Mouse (Mus musculus): Measurements from ENCODE around the gene Zfhx2. TPM values are rescaled to one million over a fixed set of nuclear protein-coding genes. Genes with fewer than 3 reads are reported as not detected.

Gene Zfhx2
- total and polyA plus RNA-seq, 3 experiments = 0.07 to 0.59 (median 0.30) TPM

- Histone ChIP-seq H3K9me3 (replicated peaks; ENCODE audit: low read length) (no peaks in the 10 kb centered on the region), H3K4me3 (replicated peaks in 1 of 3; ENCODE audit: low read depth in 2 of 3, low read length in 2 of 3, poor library complexity in 1 of 3) (no peak overlapping the region), H3K9ac (ENCODE audit: insufficient read depth, low read depth) (no peak overlapping the region), H3K27me3 (replicated peaks) (peaks cover 37% of the 10 kb centered on the region), H3K27ac (ENCODE audit: insufficient read depth, low read depth) (no peak overlapping the region), H3K4me2 (ENCODE audit: insufficient read depth, low read depth, poor library complexity, severe bottlenecking) (0 out of 2 replicates have a peak overlapping the region, but pooled peaks have one; percentile 25), H3K4me1 (ENCODE audit: control insufficient read depth in 1 of 2, insufficient read depth in 2 of 2) (peaks cover 0 to 4% of the 10 kb centered on the region in 2 experiments; a peak in 1 of 4 replicates), H3K36me3 (replicated peaks in 1 of 2; ENCODE audit: control insufficient read depth in 1 of 2, insufficient read depth in 1 of 2, low read length in 1 of 2) (no peaks in the 10 kb centered on the region), H3K79me2 (replicated peaks; ENCODE audit: control insufficient read depth, extremely low read depth, insufficient read depth, poor library complexity, severe bottlenecking) (no peaks in the 10 kb centered on the region)
- no peak for DNase-seq (ENCODE audit: extremely low read depth)
- in situ Hi-C loops (cut with MboI; ENCODE audit: low pct_ligation_motif_present, low pct_unique_long_range_greater_than_20kb, low sequenced_read_pairs) = no loop called here
- dilution Hi-C loops (cut with MboI; ENCODE audit: extremely low pct_ligation_motif_present, extremely low pct_unique_long_range_greater_than_20kb, low sequenced_read_pairs) = no loop called here
- TF ChIP-seq ZKSCAN1 (IDR thresholded peaks at IDR 0.05; ENCODE audit: borderline replicate concordance, low read depth, low read length) = no peak
- TF ChIP-seq POLR2AphosphoS2 (IDR thresholded peaks at IDR 0.05; ENCODE audit: low read depth, low read length) = no peak
- TF ChIP-seq POLR2A (IDR thresholded peaks at IDR 0.05; ENCODE audit: low read depth, low read length) = no peak
- no peak for TF ChIP-seq ZC3H11A (IDR thresholded peaks at IDR 0.05; ENCODE audit: low read depth, low read length)
- no peak for TF ChIP-seq CHD2 (IDR thresholded peaks at IDR 0.05; ENCODE audit: low read length)
- no peak for TF ChIP-seq ELF1 (IDR thresholded peaks at IDR 0.05; ENCODE audit: low read depth, low read length)
- no peak for TF ChIP-seq NRF1 (IDR thresholded peaks at IDR 0.05; ENCODE audit: low read depth, low read length)
- TF ChIP-seq IRF4 (IDR thresholded peaks at IDR 0.05; ENCODE audit: low read depth, low read length) = no peak
- no peak for TF ChIP-seq SIN3A (IDR thresholded peaks at IDR 0.05; ENCODE audit: low read length)
- no peak for TF ChIP-seq ZMIZ1 (IDR thresholded peaks at IDR 0.05; ENCODE audit: low read depth, low read length)
- no peak for TF ChIP-seq MAFK (IDR thresholded peaks at IDR 0.05; ENCODE audit: insufficient replicate concordance, low read length)
- no peak for TF ChIP-seq MYC (IDR thresholded peaks at IDR 0.05; ENCODE audit: low read depth, low read length)
- no peak for TF ChIP-seq JUN (IDR thresholded peaks at IDR 0.05; ENCODE audit: insufficient read depth, low read depth, low read length)
- TF ChIP-seq HCFC1 (IDR thresholded peaks at IDR 0.05; ENCODE audit: low read depth, low read length) = no peak
- TF ChIP-seq SMC3 (IDR thresholded peaks at IDR 0.05; ENCODE audit: low read depth, low read length) = no peak
- no peak for TF ChIP-seq BHLHE40 (IDR thresholded peaks at IDR 0.05; ENCODE audit: low read depth, low read length)
- no peak for TF ChIP-seq EP300 (IDR thresholded peaks at IDR 0.05; ENCODE audit: low read length)
- TF ChIP-seq USF2 (conservative IDR thresholded peaks at IDR 0.05; ENCODE audit: low read depth, low read length) = no peak
Observed at GRCm38 (mm10) chr14:55053708-55054190, 38.4 kb downstream of the Zfhx2 start.

- TF ChIP-seq RCOR1 (conservative IDR thresholded peaks at IDR 0.05; ENCODE audit: low read depth, low read length) = no peak
- Histone ChIP-seq H3K4me2 (ENCODE audit: insufficient read depth, low read depth, poor library complexity, severe bottlenecking) (no peak overlapping the region), H3K4me3 (replicated peaks in 1 of 3; ENCODE audit: low read depth in 2 of 3, low read length in 2 of 3, poor library complexity in 1 of 3) (no peak overlapping the region), H3K79me2 (replicated peaks; ENCODE audit: control insufficient read depth, extremely low read depth, insufficient read depth, poor library complexity, severe bottlenecking) (no peaks in the 10 kb centered on the region), H3K36me3 (replicated peaks in 1 of 2; ENCODE audit: control insufficient read depth in 1 of 2, insufficient read depth in 1 of 2, low read length in 1 of 2) (no peaks in the 10 kb centered on the region), H3K4me1 (ENCODE audit: control insufficient read depth in 1 of 2, insufficient read depth in 2 of 2) (peaks cover 0 to 4% of the 10 kb centered on the region in 2 experiments; a peak in 1 of 4 replicates), H3K9ac (ENCODE audit: insufficient read depth, low read depth) (no peak overlapping the region), H3K9me3 (replicated peaks; ENCODE audit: low read length) (no peaks in the 10 kb centered on the region), H3K27ac (ENCODE audit: insufficient read depth, low read depth) (no peak overlapping the region), H3K27me3 (replicated peaks) (peaks cover 36% of the 10 kb centered on the region)
- no peak for DNase-seq (ENCODE audit: extremely low read depth)
- dilution Hi-C loops (cut with MboI; ENCODE audit: extremely low pct_ligation_motif_present, extremely low pct_unique_long_range_greater_than_20kb, low sequenced_read_pairs) (no loop called here), in situ Hi-C loops (cut with MboI; ENCODE audit: low pct_ligation_motif_present, low pct_unique_long_range_greater_than_20kb, low sequenced_read_pairs) (no loop called here)
Observed at GRCm38 (mm10) chr14:55053050-55053449, 39.1 kb downstream of the Zfhx2 start.
